Mouse (Mus musculus) cerebellum, adult (tissue): ENCODE results near the gene Tmem38a.

Source experiments
- ATAC-seq: cut with Nextera tagmentation; 2 replicates; pipeline ENCODE4 v1.9.2; 2017; ENCODE audit warnings: mild to moderate bottlenecking, moderate library complexity, mixed read lengths; ENCODE audit not compliant: insufficient number of reproducible peaks, low FRiP score, low TSS enrichment

Tmem38a gene

GRCm38 (mm10) chr8:72571611-72572473 lies at the start of gene Tmem38a:
TSS of gene Tmem38a (plus strand) at chr8:72572055.
- ATAC-seq: peak; percentile 39; the same call in 1 of the 2 replicates

GRCm38 (mm10) chr8:72532103-72532502 lies 39.8 kb upstream of the Tmem38a start:
- no peak for ATAC-seq

- ATAC-seq: no peak
Observed at GRCm38 (mm10) chr8:72534888-72535287, 37.0 kb upstream of the Tmem38a start.

DNA sequence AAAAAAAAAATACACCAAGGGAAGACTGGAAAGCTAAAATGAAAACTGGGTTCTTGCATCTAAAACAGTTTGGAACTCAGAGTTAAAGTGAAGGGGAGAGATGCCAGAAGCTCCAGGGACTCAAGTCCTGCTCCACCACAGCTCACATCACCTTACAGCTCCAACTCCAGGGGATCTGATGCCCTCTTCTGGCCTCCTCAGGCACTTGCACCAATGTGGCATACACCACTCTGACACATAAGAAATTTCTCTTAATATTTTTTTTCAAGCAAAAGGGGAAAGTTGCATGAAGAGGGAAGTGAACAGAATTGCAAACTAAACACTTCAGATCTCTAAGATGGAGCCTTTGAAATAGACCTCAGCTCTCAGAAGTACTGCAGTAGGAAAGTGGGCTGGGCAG lies 32.6 kb upstream of the Tmem38a start:
- no peak for ATAC-seq

DNA sequence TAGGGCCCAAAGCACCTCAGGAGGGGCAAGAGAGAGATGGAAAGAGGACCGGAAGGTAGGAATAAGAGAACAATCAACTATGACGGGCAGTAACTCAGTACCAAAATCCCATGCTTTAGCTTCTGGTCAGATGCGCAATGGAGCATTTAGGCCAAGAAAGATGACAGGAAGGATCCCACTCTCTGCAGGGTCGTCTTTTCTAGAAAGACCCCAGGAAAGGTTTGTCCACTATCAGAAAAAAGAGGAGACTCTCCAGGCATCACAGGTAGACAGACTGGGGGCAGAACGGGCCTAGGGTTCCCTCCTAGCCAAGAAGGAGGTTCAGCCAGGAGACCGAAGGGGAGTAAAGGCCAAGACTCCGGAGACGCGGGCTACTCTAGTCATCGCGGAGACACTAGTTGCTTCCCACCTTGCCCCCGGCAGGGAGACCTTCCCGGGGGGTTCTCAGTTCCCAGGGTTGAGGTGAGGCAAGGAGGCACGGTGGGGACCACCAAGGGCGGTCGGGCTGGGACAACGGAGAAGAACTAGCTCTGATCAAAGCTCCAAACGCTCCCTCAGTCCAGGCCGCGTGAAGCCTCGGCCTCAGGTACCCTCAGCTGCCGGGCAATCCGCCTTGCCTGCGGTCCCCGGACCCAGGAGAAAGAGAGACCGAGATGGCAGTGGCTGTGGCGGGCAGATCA lies 24.6 kb upstream of the Tmem38a start:
- ATAC-seq: no peak; the same call in 1 of the 2 replicates

DNA sequence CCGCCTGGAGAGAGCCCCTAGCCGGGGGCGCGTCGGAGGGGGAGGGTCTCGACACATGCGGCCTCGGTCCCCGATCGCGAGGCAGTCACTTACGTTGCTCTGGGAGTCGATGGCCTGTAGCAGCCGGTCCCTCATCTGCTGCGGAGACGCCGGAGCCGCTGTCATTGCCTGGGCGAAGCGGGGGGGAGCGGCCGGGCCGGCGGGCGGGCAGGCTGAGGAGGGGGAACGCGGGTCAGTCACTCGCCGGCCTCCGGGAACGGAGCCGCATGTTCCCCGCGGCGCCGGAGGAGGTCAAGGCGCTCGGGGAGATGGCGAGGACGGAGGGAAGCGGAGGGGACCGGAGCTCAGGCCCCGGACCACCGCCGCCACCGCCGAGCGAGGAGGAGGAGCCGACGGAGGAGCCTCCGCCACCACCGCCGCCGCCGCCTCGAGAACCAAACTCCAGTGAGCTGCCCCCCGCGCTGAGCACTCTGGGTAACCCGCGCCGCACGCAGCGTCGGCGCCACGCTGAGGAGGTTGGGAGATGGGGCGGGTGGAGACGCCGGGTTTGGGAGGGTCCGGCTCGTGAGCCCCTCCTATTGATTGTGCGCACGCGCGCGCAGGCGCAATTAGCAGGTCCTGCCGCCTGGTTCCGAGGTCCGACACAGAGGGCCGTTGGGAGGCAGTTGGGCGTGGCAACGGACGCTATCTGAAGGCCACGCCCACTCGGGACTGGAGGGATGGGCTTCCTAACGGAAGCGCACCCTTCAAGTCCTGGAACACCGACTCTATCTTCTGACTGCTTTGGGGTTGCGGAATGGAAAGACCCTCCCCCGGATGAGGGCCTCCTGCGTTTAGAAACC lies 23.8 kb upstream of the Tmem38a start, which contains the start of gene Med26:
Gene Med26, minus strand, starts transcription at position 469 of the 842 bp plus-strand sequence.
- ATAC-seq: peak; percentile 97

GRCm38 (mm10) chr8:72548644-72549313 lies 23.1 kb upstream of the Tmem38a start:
- ATAC-seq: peak; percentile 59; the same call in 1 of the 2 replicates

GRCm38 (mm10) chr8:72549314-72549892 lies 22.5 kb upstream of the Tmem38a start:
- no peak for ATAC-seq

DNA sequence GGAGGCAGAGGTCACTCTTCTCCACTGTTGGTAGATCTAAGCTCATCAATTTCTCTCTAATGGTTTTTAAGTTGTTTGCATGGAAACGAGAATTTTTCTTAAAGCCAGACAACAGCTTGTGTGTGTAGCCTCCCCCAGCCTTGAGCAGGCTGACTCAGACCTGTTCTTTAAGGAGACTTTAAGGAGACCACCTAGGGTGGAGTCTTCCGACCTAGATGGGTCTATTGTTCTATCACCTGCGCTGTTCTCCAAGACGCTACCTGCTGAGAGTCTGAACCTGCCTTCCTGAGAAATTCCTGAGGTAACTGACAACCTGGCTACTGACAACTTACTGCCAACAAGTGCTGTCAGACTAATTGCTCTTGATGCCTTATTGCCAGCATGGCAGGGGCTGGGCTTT lies 16.1 kb upstream of the Tmem38a start:
- ATAC-seq: no peak

DNA sequence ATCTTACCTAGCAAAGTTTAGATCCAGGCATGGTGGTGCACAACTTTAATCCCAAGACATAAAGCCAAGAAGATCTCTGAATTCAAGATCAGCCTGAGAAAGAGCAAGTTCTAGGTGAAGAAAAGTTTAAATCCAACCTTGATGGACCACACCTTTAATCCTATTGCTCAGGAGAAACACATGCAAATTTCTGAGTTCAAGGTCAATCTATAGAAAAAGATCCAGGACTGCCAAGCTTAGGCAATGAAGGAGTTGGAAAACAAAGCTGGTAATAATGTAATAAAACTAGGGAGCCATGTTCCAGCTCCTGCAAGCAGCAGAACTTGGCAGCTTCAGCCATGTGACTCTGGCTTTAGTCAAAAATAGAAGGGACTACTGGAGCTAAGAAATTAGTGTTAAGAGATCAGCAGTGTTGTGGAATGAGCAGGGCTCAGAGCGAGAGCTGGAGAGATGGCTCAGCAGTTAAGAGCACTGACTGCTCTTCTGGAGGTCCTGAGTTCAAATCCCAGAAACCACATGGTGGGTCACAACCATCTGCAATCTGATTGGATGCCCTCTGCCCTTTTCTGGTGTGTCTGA lies 10.7 kb upstream of the Tmem38a start:
- no peak for ATAC-seq

DNA sequence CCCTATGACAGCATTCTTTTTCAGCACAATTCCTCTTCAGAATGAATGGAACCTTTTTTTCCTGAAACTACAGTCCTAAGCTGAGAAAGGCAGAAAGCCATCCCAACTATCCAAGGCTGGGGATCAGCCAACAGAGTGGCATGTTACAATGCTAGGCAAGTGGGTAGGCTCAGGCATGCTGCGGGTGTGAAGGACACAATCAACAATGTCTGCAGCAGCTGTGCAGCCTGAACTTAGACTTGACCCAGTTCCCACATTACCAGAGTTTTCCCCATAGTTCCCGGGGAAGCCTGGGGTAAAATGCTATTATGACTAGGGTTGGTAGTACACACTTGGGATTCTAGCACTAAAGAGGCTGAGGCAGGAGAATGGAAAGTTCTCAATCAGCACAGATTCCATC lies 5.9 kb upstream of the Tmem38a start:
- ATAC-seq: no peak

GRCm38 (mm10) chr8:72570633-72571610 lies 933 bp upstream of the Tmem38a start, which contains the start of gene Smim7:
TSS of gene Smim7 (minus strand) at chr8:72571088.
- ATAC-seq: peak; percentile 92

GRCm38 (mm10) chr8:72572507-72572906 lies 652 bp downstream of the Tmem38a start:
- no peak for ATAC-seq

DNA sequence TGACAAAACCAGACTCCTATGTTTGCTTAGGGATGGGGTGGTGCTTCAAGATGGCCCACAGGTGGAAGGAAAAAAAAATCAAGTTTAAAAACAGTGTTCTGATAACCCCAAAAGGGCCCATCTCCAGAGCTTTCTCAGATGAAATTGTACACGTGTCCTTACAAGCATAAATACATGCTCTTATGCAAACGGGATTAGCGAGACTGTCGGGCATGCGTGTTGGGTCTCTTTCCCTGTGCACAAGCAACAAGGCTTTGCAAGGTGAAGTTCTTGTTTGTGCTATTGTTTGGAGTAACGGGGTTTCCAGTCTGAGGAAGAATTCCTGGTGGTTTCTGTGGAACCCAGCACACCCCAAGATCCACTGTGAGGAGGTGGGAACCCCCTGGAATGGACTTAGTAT lies 1.6 kb downstream of the Tmem38a start:
- ATAC-seq: no peak

GRCm38 (mm10) chr8:72575915-72576314 lies 4.1 kb downstream of the Tmem38a start:
- ATAC-seq: no peak

GRCm38 (mm10) chr8:72577266-72577665 lies 5.4 kb downstream of the Tmem38a start:
- ATAC-seq: no peak

DNA sequence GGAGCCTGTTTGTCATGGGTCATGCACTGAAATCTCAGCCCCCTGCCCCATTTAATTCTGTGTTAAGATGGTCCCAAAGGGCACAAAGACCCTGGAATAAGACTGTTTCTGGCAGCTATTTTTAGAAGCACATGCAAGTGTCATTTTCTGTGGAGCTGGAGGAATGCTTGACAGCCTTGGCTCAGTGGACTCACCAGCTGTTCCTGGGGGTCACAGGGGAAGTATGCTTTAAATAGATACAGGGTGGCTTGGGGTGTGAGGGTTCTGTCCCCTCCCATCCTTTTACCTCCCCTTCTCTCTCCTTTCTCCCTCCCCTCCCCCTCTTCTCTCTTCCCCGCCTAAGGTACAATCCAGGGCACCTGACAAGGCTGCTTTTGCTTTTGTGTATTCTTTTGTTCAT lies 6.1 kb downstream of the Tmem38a start:
- no peak for ATAC-seq

DNA sequence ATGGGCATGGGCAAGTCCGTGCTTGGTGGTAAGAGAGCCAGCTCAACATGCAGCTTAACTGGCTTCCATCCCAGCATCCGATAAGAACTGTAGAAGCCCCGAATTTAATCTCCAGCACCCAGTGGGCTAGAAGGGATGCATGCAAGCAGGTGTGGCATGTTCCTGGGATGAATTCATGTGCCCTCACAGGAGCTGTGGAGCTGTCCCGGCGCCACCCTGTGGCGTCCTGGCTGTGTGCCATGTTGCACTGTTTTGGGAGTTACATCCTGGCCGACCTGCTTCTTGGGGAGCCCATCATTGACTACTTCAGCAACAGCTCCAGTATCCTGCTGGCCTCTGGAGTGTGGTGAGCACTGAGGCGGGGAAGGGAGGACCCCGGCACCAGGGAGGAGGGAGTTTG lies 7.5 kb downstream of the Tmem38a start:
- no peak for ATAC-seq
